Mouse (Mus musculus): ENCODE measurements around the gene Pcgf5. TPM values are rescaled to one million over a fixed set of nuclear protein-coding genes. Genes with fewer than 3 reads are reported as not detected.

Gene Pcgf5
- 11.0 and 11.1 TPM in 2 replicates for polyA plus RNA-seq (2012; rRNA removed)

- peak; percentile 20 to 70 for DNase-seq (ENCODE audit: extremely low spot score in 1 of 2, low spot score in 1 of 2)
Observed at GRCm38 (mm10) chr19:36348161-36348800, at the start of gene Pcgf5. Gene Pcgf5, plus strand, starts transcription at chr19:36348309.

- DNase-seq (ENCODE audit: extremely low spot score in 1 of 2, low spot score in 1 of 2) = peak in 1 of 2 experiments; percentile 44
Observed at GRCm38 (mm10) chr19:36305542-36305941, 42.6 kb upstream of the Pcgf5 start.

- peak; percentile 40 to 70 for DNase-seq (ENCODE audit: extremely low spot score in 1 of 2, low spot score in 1 of 2)
Observed at GRCm38 (mm10) chr19:36314010-36314409, 34.1 kb upstream of the Pcgf5 start.

GRCm38 (mm10) chr19:36319735-36320134 is 28.4 kb upstream of the Pcgf5 start:
- DNase-seq (ENCODE audit: extremely low spot score in 1 of 2, low spot score in 1 of 2) = no peak

- DNase-seq (ENCODE audit: extremely low spot score in 1 of 2, low spot score in 1 of 2) = peak; percentile 70 to 79
Observed at GRCm38 (mm10) chr19:36321066-36321465, 27.0 kb upstream of the Pcgf5 start.

- no peak for DNase-seq (ENCODE audit: extremely low spot score in 1 of 2, low spot score in 1 of 2)
Observed at GRCm38 (mm10) chr19:36323326-36323725, 24.8 kb upstream of the Pcgf5 start.

- no peak for DNase-seq (ENCODE audit: extremely low spot score in 1 of 2, low spot score in 1 of 2)
Observed at GRCm38 (mm10) chr19:36328678-36329077, 19.4 kb upstream of the Pcgf5 start.

- no peak for DNase-seq (ENCODE audit: extremely low spot score in 1 of 2, low spot score in 1 of 2)
Observed at GRCm38 (mm10) chr19:36347376-36347775, 733 bp upstream of the Pcgf5 start.

- DNase-seq (ENCODE audit: extremely low spot score in 1 of 2, low spot score in 1 of 2) = no peak
Observed at GRCm38 (mm10) chr19:36347831-36348160, 313 bp upstream of the Pcgf5 start.

- peak; percentile 28 to 83 for DNase-seq (ENCODE audit: extremely low spot score in 1 of 2, low spot score in 1 of 2)
Observed at GRCm38 (mm10) chr19:36348801-36349486, 835 bp downstream of the Pcgf5 start.

GRCm38 (mm10) chr19:36349487-36349955 is 1.4 kb downstream of the Pcgf5 start:
- no peak for DNase-seq (ENCODE audit: extremely low spot score in 1 of 2, low spot score in 1 of 2)

- DNase-seq (ENCODE audit: extremely low spot score in 1 of 2, low spot score in 1 of 2) = no peak
Observed at GRCm38 (mm10) chr19:36350181-36350580, 2.1 kb downstream of the Pcgf5 start.

GRCm38 (mm10) chr19:36350870-36351269 is 2.8 kb downstream of the Pcgf5 start:
- no peak for DNase-seq (ENCODE audit: extremely low spot score in 1 of 2, low spot score in 1 of 2)

GRCm38 (mm10) chr19:36362541-36362940 is 14.4 kb downstream of the Pcgf5 start:
- DNase-seq (ENCODE audit: extremely low spot score in 1 of 2, low spot score in 1 of 2) = no peak

GRCm38 (mm10) chr19:36364757-36365156 is 16.6 kb downstream of the Pcgf5 start:
- DNase-seq (ENCODE audit: extremely low spot score in 1 of 2, low spot score in 1 of 2) = no peak

- DNase-seq (ENCODE audit: extremely low spot score in 1 of 2, low spot score in 1 of 2) = no peak
Observed at GRCm38 (mm10) chr19:36371478-36371877, 23.4 kb downstream of the Pcgf5 start.

GRCm38 (mm10) chr19:36373056-36373621 is 25.0 kb downstream of the Pcgf5 start:
- no peak for DNase-seq (ENCODE audit: extremely low spot score in 1 of 2, low spot score in 1 of 2)

- DNase-seq (ENCODE audit: extremely low spot score in 1 of 2, low spot score in 1 of 2) = no peak
Observed at GRCm38 (mm10) chr19:36375200-36375783, 27.2 kb downstream of the Pcgf5 start.

GRCm38 (mm10) chr19:36377729-36378128 is 29.6 kb downstream of the Pcgf5 start:
- DNase-seq (ENCODE audit: extremely low spot score in 1 of 2, low spot score in 1 of 2) = no peak

GRCm38 (mm10) chr19:36378511-36379232 is 30.6 kb downstream of the Pcgf5 start:
- no peak for DNase-seq (ENCODE audit: extremely low spot score in 1 of 2, low spot score in 1 of 2)

GRCm38 (mm10) chr19:36382901-36383300 is 34.8 kb downstream of the Pcgf5 start:
- no peak for DNase-seq (ENCODE audit: extremely low spot score in 1 of 2, low spot score in 1 of 2)

All from frontal cortex, adult 2 months (tissue).